Mouse (Mus musculus) CD4-positive, CD25-positive, alpha-beta regulatory T cell (primary cell): ENCODE data around the gene Stard13. TPM values are rescaled to one million over a fixed set of nuclear protein-coding genes. Genes with fewer than 3 reads are reported as not detected.

Source experiments
- polyA plus RNA-seq: library from polyadenylated mRNA; unstranded; fragments of 100-300 nt; shearing (Covaris generic); gene quantifications from one replicate; pipeline ENCODE4 v1.2.1, GENCODE M21; 2017

Gene Stard13
- not detected for polyA plus RNA-seq

GRCm38 (mm10) chr5:151233400-151234031 lies at the start of gene Stard13:
Gene Stard13, minus strand, starts transcription at chr5:151233836.

Other genes starting within 250 kb of the Stard13 start
- gene Gm42906, start 194.3 kb upstream of the Stard13 start, polyA plus RNA-seq: not detected